Mouse (Mus musculus) retina, postnatal 7 days (tissue): ENCODE results near the gene Colq.
"Not testable (repeated sequence)": the region's sequence is repeated elsewhere in the genome, so short reads cannot be mapped to it uniquely, and the experiment has no call there.

Experiments used
- DNase-seq: peaks from one replicate; pipeline ENCODE4 v3.0.0-alpha.2; 2012; ENCODE audit warnings: low read depth, low spot score

The Colq gene

DNA sequence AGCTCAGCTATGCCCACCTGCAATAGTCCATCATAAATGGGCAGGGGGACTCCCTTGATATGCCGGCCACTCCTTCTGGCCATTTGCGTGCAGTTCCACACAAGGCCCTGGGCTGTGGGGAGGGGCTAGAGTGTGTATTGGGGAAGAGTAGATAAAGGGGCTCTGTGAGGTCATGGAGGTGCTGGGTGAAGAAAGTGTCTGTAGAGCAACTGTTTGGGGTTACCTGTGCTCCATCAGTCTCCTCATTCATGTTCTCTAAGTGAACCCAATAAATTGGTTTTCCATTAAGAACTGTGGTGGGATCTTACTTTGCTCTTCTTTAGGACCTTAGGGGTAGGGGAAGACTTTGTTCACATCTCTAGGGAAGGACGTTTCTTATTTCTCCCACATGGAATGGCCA, at the start of gene Colq:
Colq (minus strand) TSS at position 101 of the 400 bp plus-strand sequence.
- no peak for DNase-seq

DNA sequence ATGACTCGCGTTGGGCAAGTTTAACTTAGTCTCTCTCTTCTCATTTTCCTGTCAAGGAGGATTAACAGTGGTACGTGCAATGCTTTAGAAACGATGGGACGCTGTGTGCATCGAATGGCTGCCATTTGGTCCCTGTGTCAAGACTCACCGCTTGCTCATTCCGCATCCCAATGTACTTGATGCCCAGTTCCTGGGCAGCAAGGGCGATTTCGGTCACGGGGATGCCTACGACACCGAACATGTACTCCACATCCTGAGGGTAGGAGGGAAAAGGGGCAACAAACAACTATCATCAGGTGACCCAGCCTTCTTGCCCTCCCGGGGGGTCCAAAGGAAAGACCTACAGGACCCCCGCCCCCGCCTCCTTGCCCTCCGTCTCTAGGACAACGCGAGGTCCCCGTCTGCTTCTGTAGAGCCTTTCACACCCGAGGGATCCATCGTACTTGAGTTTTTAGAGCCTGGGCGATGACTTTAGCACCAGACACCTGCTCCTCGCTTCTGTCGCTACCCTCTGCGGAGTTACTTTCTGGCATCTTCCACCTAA, 49.3 kb upstream of the Colq start, which contains the start of gene Gm49387:
Gm49387 (minus strand) TSS at position 533 of the 544 bp plus-strand sequence.
- DNase-seq = no peak

DNA sequence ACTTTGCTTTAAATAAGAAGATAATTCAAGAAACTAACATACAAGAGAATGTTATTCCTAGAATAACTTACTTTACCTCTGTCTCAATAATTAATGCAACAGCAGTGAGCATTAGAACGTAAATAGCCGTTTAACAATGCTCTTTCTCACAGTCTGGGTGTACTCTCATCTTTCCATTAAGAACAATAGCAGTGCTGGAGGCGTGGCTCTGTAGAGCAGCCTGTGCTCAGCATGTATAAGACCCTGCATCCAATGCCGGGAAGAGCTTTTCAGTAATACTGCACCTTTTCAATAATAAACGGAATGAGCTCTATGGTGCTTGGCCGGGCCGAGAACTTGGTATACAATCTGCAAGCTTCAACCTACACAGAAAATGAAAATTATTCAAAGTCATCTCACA, 39.5 kb upstream of the Colq start:
- DNase-seq = no peak

- DNase-seq = no peak
Measured at GRCm38 (mm10) chr14:31622748-31623147, 31.6 kb upstream of the Colq start.

DNA sequence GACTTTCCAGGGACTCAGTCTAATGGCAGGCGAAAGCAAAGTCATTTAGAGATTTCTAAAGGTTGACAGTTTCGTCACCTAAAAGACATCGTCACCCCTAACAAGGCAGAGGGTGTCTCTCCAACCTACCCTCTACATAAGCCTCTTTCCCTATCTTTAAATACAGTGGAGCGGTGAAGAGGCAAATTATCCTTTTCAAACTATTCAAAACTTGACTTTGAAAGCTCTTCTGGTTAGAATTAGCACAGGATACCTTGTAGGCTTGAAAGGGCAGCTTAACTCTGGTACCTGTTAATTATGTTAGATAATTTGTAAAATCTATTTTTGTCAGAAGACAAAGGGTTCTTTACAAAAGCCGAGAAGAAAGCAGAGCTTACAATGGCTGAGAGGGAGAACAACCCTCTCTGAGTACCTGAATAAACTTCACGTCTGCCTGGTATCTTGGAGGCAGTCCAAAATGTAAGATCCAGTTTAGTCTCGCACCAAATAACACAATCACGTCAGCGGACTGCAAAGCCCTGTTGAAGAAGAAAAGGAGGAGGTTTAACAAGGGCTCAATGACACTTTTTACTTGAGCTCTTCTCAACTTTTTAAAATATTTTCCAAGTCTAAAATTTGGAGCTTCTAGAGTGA, 29.6 kb upstream of the Colq start:
- no peak for DNase-seq

- DNase-seq = no peak
Measured at GRCm38 (mm10) chr14:31617997-31618396, 26.9 kb upstream of the Colq start.

DNA sequence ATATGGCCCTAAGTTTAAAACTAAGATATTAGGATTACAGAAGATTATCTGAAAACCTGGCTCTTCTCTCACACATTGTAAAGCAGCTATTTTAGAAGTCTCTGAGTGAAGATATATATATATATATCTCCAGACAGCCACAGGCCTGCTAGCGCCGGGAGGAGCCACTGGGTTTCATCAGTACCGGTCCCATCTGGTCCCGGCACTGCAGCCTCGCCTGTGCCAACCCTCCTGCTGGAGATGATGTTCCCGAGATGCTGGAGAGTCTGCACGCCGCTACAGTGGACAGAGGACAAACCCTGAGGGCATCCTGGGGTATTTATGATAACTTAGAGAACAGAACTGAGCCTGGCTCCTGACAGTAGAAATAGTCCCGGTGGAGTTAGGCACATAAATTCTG, 26.1 kb upstream of the Colq start:
- no peak for DNase-seq

DNA sequence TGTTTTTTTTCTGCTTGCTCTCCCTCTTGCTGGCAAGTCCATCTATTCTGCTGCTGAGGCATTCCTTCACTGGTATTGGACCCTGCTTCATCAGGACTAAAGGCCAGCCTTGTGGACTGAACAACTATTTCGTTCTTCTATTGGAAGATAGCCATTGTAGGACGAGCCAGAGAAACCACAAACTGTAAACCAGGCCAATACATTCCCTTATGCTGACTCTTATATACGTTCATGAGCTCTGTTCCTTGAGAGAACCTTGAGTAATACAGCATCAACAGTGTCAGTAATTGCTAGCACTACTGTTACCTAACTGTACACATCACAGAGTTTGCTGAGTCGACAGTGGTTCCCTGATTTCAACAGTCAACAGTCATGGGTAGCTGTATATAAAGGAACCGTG, 22.5 kb upstream of the Colq start:
- no peak for DNase-seq

- no peak for DNase-seq
Measured at GRCm38 (mm10) chr14:31611986-31612385, 20.8 kb upstream of the Colq start.

GRCm38 (mm10) chr14:31605514-31605913, 14.4 kb upstream of the Colq start:
- no peak for DNase-seq

DNA sequence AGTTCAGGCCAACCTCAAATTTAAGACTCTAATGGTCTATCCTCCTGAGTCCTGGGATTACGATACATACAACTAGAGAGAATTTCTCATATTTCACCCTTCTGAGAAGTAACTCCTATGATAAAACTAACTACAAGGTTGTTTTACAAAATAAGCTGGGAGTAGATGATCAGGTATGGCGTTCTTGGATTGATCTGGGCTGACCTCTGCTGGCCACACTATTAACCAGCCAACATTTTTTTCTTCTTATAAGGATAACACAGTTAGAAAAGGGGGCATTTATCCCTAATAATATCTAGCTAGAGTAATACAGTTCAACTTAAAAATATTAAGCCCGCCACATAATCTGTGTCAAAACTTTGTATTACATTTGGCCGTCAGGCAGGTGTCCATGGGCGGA, 13.8 kb upstream of the Colq start:
- no peak for DNase-seq

GRCm38 (mm10) chr14:31602616-31602979, 11.5 kb upstream of the Colq start:
- not testable (repeated sequence) for DNase-seq

GRCm38 (mm10) chr14:31601908-31602615, 10.9 kb upstream of the Colq start:
- no peak for DNase-seq

- DNase-seq = no peak
Measured at GRCm38 (mm10) chr14:31597446-31597845, 6.3 kb upstream of the Colq start.

DNA sequence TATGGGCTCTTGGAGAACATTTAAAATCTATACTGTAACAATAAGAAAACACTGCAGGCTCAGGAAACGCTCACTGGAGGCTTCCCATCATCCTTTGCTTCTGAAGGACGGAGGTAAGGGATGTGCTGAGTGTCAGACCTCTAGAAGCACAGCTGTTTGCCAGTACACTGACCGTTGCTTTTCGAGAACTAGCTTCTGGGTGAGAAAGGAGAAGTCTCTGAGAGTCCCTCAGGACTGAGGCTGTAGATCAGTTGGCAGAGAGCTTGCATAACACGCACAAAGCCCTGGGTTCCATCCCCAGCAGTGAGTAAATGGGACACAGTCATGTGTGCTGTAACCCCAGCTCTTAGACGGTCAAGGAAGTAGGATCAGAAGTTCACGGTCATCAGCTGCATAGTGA, 5.3 kb upstream of the Colq start:
- no peak for DNase-seq

DNA sequence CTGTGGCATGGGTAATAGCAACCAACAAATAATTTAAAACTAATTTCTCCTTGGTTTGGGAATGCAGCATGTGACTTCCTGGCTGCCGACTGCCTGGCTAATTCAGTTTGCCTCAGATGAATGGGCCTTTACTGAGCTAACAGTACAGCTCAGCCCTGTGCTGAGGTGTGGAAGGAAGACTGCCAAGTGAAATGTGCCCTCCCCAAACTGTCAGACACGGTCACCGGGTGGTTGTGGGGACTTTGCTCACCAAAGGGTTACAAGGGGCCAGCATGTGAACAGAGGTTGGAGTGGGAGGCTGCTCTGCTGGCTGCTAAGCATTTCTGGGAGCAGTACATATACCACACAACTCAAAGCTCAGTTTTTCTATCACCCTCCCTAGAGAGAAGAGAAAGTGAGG, 3.5 kb upstream of the Colq start:
- DNase-seq = no peak

GRCm38 (mm10) chr14:31593036-31593435, 1.9 kb upstream of the Colq start:
- DNase-seq = no peak

DNA sequence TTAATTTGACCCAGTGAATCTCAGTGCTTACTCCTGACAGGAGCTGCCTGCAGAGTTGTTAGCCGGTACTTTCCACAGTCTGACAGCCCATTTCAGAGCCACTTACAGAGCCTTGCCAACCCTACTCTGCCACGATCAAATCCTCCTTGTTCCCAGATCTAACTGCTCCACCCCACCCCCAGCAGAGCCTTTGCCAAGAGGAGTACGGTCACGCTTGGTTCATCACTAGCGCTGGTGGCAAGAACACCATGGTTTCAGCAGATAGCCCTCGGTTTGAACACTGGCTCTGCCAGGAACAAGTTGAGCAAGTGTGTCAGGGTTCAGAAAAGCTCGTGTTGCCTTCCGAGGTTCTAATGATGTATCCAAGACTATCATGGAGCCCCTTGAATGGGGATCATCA, 4.7 kb downstream of the Colq start:
- no peak for DNase-seq

GRCm38 (mm10) chr14:31583082-31583481, 8.1 kb downstream of the Colq start:
- DNase-seq = no peak

DNA sequence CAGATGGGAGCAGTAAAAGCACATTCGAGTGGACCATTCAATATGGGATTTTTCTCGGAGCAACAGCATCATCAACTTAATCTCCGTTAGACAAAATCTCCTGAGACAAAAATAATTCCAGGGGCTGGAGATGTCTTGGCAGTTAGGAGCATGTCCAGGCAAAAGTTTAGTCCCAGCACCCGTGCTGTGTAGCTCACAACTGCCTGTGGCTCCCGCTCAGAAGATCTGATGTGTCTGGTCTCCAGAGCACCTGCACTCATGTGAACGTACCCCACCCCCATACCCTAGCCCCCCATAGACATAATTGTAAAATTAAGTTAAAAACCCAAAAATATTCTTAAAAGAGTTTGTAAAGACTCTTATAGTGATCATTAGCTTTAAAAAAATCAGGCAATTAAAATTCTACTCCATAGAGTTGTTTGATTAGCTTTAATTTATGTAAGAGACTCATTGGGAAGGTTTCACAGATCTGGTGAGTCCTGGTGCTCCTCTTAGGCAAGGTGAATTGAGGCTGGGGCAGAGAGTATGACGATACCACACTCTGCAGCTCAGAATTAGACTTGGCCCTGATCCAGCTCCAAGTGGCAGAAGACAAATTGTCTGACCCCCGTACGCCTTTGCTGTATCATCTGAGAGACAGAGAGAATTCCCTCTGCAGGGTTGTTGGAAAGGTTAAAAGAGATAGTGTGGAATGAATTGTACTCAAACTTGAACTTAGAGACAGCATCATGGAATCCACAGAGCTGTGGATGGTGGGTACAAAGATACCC, 13.0 kb downstream of the Colq start:
- DNase-seq = no peak

GRCm38 (mm10) chr14:31576846-31577697, 14.1 kb downstream of the Colq start:
- no peak for DNase-seq

DNA sequence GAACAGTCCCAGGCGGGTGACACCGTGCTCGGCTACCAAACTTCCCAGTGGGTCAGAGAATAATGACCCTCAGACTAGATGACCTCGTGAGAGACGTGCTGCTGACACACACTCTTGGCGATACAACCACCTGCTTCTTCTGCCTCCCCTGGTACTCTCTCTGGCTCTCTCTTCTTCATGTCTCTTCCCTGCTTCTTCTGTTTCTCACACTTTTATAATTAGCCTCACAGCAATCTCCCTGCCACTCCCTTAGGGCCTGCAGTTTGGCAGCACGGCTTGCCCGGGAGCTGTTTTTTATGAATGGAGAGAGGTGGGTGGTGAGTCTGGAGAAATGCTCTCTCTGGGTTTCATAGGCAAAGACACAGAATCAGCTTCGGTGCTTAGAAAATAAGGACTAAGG, 15.3 kb downstream of the Colq start:
- DNase-seq = no peak
